Mouse (Mus musculus) E14TG2a.4 (cell line): ENCODE results near the gene Bhmt.

ENCODE experiments used
- H3K27me3 ChIP-seq: 2 replicates; pipeline ENCODE4 v1.6.1; 2014; ENCODE audit warnings: low read length, control low read depth; ENCODE audit not compliant: insufficient read depth
- H3K36me3 ChIP-seq: 2 replicates; pipeline ENCODE4 v1.6.1; 2014; ENCODE audit warnings: low read length, control low read depth; ENCODE audit not compliant: insufficient read depth
- H3K4me1 ChIP-seq: replicated peaks from 2 replicates; pipeline ENCODE4 v1.6.1; 2014; ENCODE audit warnings: low read depth, low read length, control low read depth
- H3K4me3 ChIP-seq: replicated peaks from 2 replicates; pipeline ENCODE4 v1.5.1; 2014; ENCODE audit warnings: mild to moderate bottlenecking, low read length
- H3K9me3 ChIP-seq: 2 replicates; pipeline ENCODE4 v1.6.1; 2014; ENCODE audit warnings: low read length, control low read depth
- CTCF ChIP-seq: conservative IDR thresholded peaks from 2 replicates; pipeline ENCODE4 v1.5.1; 2014; ENCODE audit warnings: low read length
- NANOG ChIP-seq: IDR thresholded peaks from 2 replicates; pipeline ENCODE4 v1.6.1; 2014; ENCODE audit warnings: borderline replicate concordance, low read length, mixed read lengths
- POU5F1 ChIP-seq: IDR thresholded peaks from 2 replicates; pipeline ENCODE4 v1.6.1; 2014; ENCODE audit warnings: low read length, borderline replicate concordance

The Bhmt gene

GRCm38 (mm10) chr13:93657941-93658340 is 20.2 kb upstream of the Bhmt start:
- Histone ChIP-seq H3K4me3 (no peak overlapping the region; the same call in 1 of the 2 replicates), H3K36me3 (no peaks in the 10 kb centered on the region), H3K9me3 (peaks cover 21% of the 10 kb centered on the region), H3K4me1 (peaks cover 15% of the 10 kb centered on the region), H3K27me3 (no peaks in the 10 kb centered on the region)
- TF ChIP-seq CTCF (no peak), NANOG (no peak), POU5F1 (no peak)

DNA sequence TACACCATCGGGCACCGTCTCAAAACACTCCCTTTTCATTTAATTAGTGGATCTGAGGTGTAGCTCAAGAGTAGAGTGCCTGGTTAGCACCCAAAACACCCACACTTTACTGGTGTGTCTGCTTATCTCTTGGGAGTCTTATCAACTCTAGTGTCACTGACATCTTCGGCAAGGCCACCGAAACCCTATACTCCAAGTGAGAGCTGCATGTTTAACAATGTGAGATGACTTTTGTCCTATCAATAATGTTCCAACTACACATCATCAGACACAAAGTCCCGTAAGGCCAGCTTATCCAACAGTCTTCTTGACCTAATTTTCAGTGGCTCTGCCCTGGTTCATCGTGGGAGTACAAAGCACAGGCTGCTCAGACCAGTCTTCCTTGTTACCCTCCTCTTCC is 15.6 kb upstream of the Bhmt start:
- TF ChIP-seq CTCF, result no peak
- TF ChIP-seq NANOG, result no peak
- no peak for TF ChIP-seq POU5F1
- H3K9me3 ChIP-seq, result peaks cover 21% of the 10 kb centered on the region
- H3K27me3 ChIP-seq, result no peaks in the 10 kb centered on the region
- H3K4me3 ChIP-seq, result no peak overlapping the region
- no peaks in the 10 kb centered on the region for H3K36me3 ChIP-seq
- peaks cover 12% of the 10 kb centered on the region for H3K4me1 ChIP-seq

- no peaks in the 10 kb centered on the region for H3K27me3 ChIP-seq
- H3K4me1 ChIP-seq, result peaks cover 17% of the 10 kb centered on the region
- TF ChIP-seq POU5F1 (no peak), CTCF (no peak), NANOG (0 out of 2 replicates have a peak, but pooled peaks have one; percentile 5)
- peaks cover 9% of the 10 kb centered on the region; the same call in 1 of the 2 replicates for H3K9me3 ChIP-seq
- H3K36me3 ChIP-seq, result no peaks in the 10 kb centered on the region
- H3K4me3 ChIP-seq, result no peak overlapping the region
Observed at GRCm38 (mm10) chr13:93648387-93649130, 10.8 kb upstream of the Bhmt start.

DNA sequence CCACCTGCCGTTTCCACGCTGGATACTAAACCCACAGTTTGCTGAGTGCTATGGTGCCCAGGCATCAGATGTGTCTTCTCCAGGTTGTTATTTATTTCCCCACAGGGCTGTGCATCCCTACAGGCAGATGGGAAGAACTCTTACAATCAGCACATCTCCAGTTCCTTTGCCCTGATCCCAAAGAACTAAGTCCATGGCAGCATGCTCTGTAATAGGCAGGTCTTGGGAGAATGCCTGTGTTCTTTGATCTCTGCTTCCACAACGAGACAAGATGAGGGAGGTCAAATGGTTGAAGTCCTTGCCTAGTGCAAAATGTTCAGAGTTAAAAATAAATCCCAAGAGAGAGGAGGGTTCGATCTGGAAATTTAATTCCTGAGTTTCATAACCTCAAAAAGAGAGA is 1.9 kb upstream of the Bhmt start:
- Histone ChIP-seq H3K4me3 (no peak overlapping the region), H3K4me1 (peaks cover 7% of the 10 kb centered on the region)
- TF ChIP-seq CTCF (no peak), POU5F1 (no peak), NANOG (no peak)

DNA sequence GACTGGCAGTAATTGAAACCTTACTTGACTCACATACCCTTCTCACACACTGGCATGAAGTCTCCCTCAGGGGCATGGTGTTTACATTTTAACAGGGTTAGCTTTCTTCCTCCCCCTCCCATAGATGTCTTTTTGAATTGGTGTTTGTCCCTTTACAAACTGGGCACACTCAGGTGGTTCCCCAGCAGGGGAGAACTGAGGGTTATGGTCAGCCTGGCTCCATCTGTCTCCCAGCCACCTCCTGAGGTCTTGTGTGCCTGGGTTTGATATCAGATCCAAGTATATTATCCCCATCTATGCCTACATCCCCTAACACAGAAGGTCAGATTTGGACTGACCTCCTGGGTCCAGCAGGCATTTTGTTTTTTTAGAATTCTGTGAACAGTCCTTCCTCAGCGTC is 1.2 kb downstream of the Bhmt start:
- Histone ChIP-seq H3K27me3 (no peaks in the 10 kb centered on the region), H3K36me3 (no peaks in the 10 kb centered on the region), H3K9me3 (no peaks in the 10 kb centered on the region), H3K4me3 (no peak overlapping the region), H3K4me1 (peaks cover 10% of the 10 kb centered on the region)
- TF ChIP-seq NANOG (no peak), CTCF (no peak), POU5F1 (no peak)

More for the DNA sequence above, 1.9 kb upstream of the Bhmt start:
- no peaks in the 10 kb centered on the region for H3K36me3 ChIP-seq
- H3K27me3 ChIP-seq, result no peaks in the 10 kb centered on the region
- H3K9me3 ChIP-seq, result no peaks in the 10 kb centered on the region

- TF ChIP-seq CTCF (no peak), NANOG (no peak), POU5F1 (no peak)
- H3K4me1 ChIP-seq, result peaks cover 10% of the 10 kb centered on the region
- no peak overlapping the region for H3K4me3 ChIP-seq
- no peaks in the 10 kb centered on the region; the same call in 1 of the 2 replicates for H3K27me3 ChIP-seq
- no peaks in the 10 kb centered on the region for H3K36me3 ChIP-seq
- no peaks in the 10 kb centered on the region for H3K9me3 ChIP-seq
Observed at GRCm38 (mm10) chr13:93632927-93633326, 4.8 kb downstream of the Bhmt start.

- H3K27me3 ChIP-seq, result no peaks in the 10 kb centered on the region; the same call in 1 of the 2 replicates
- H3K9me3 ChIP-seq, result no peaks in the 10 kb centered on the region
- H3K4me3 ChIP-seq, result no peak overlapping the region
- no peaks in the 10 kb centered on the region for H3K36me3 ChIP-seq
- H3K4me1 ChIP-seq, result peaks cover 7% of the 10 kb centered on the region
- TF ChIP-seq POU5F1 (no peak), NANOG (no peak), CTCF (no peak)
Observed at GRCm38 (mm10) chr13:93630941-93631705, 6.6 kb downstream of the Bhmt start.

DNA sequence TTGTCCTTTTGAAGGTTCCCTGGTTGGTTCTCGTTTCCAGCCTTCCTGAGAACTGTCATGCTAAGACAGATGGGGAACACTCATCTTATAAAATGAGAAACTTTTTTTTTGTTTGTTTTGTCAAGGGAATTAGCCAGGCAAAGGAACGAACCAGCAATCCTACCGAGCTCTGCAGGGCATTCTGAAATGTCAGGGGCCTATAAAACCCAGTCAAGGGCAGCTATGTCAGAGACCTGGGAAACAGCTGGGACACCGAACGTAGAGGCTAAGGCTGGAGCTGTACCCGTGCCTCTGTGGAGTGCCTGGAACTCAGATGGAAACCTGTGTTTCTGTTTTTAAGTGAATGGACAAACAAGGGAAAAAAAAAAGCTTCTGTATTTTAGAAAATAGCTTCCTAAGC is 8.9 kb downstream of the Bhmt start:
- Histone ChIP-seq H3K36me3 (no peaks in the 10 kb centered on the region), H3K9me3 (peaks cover 8% of the 10 kb centered on the region; the same call in 1 of the 2 replicates), H3K4me3 (no peak overlapping the region), H3K4me1 (peaks cover 7% of the 10 kb centered on the region), H3K27me3 (no peaks in the 10 kb centered on the region; the same call in 1 of the 2 replicates)
- no peak for TF ChIP-seq POU5F1
- no peak for TF ChIP-seq CTCF
- no peak for TF ChIP-seq NANOG
